Mouse (Mus musculus): Measurements from ENCODE around the gene Cdk12. TPM values are rescaled to one million over a fixed set of nuclear protein-coding genes. Genes with fewer than 3 reads are reported as not detected.

Gene Cdk12
- polyA plus RNA-seq, 1 experiment from 2014 or later, result 14.6 TPM

GRCm38 (mm10) chr11:98289873-98290272 lies 87.0 kb downstream of the Cdk12 start:
- Histone ChIP-seq H3K9ac (ENCODE audit: low read length) (no peak overlapping the region), H3K27me3 (ENCODE audit: control insufficient read depth, insufficient read depth, low read length) (0 out of 2 replicates have a peak, but pooled peaks cover 1% of the 10 kb centered on the region), H3K27ac (replicated peaks; ENCODE audit: low read depth, low read length) (no peak overlapping the region), H3K4me3 (ENCODE audit: low read depth, low read length) (no peak overlapping the region), H3K36me3 (ENCODE audit: control insufficient read depth, insufficient read depth, low read length) (no peaks in the 10 kb centered on the region), H3K4me1 (ENCODE audit: control insufficient read depth, insufficient read depth, low read length) (no peaks in the 10 kb centered on the region; the same call in 1 of the 2 replicates), H3K9me3 (ENCODE audit: control insufficient read depth, low read length) (no peaks in the 10 kb centered on the region), H3K4me2 (ENCODE audit: low read depth, severe bottlenecking) (no peak overlapping the region)
- ATAC-seq (ENCODE audit: insufficient number of reproducible peaks, low FRiP score, low TSS enrichment, low read depth), result no peak
- 30% methylated on average over 13 of the region's 13 CpGs for WGBS
- no peak for DNase-seq (ENCODE audit: low spot score)

GRCm38 (mm10) chr11:98290906-98291305 lies 88.0 kb downstream of the Cdk12 start:
- H3K9ac ChIP-seq (ENCODE audit: low read length), result no peak overlapping the region
- H3K36me3 ChIP-seq (ENCODE audit: control insufficient read depth, insufficient read depth, low read length), result no peaks in the 10 kb centered on the region
- peaks cover 6% of the 10 kb centered on the region; the same call in 1 of the 2 replicates for H3K4me1 ChIP-seq (ENCODE audit: control insufficient read depth, insufficient read depth, low read length)
- peaks cover 6% of the 10 kb centered on the region; the same call in 1 of the 2 replicates for H3K27me3 ChIP-seq (ENCODE audit: control insufficient read depth, insufficient read depth, low read length)
- H3K4me2 ChIP-seq (ENCODE audit: low read depth, severe bottlenecking), result no peak overlapping the region
- ATAC-seq (ENCODE audit: insufficient number of reproducible peaks, low FRiP score, low TSS enrichment, low read depth) (no peak), DNase-seq (ENCODE audit: low spot score) (no peak)
- no peak overlapping the region for H3K27ac ChIP-seq (replicated peaks; ENCODE audit: low read depth, low read length)
- no peaks in the 10 kb centered on the region for H3K9me3 ChIP-seq (ENCODE audit: control insufficient read depth, low read length)
- WGBS, result 56% methylated on average over 2 of the region's 2 CpGs
- no peak overlapping the region for H3K4me3 ChIP-seq (ENCODE audit: low read depth, low read length)

GRCm38 (mm10) chr11:98293070-98293469 lies 90.2 kb downstream of the Cdk12 start:
- Histone ChIP-seq H3K9ac (ENCODE audit: low read length) (no peak overlapping the region), H3K4me2 (ENCODE audit: low read depth, severe bottlenecking) (no peak overlapping the region), H3K36me3 (ENCODE audit: control insufficient read depth, insufficient read depth, low read length) (no peaks in the 10 kb centered on the region), H3K27me3 (ENCODE audit: control insufficient read depth, insufficient read depth, low read length) (peaks cover 23% of the 10 kb centered on the region; the same call in 1 of the 2 replicates), H3K9me3 (ENCODE audit: control insufficient read depth, low read length) (no peaks in the 10 kb centered on the region), H3K4me1 (ENCODE audit: control insufficient read depth, insufficient read depth, low read length) (peaks cover 8% of the 10 kb centered on the region), H3K27ac (replicated peaks; ENCODE audit: low read depth, low read length) (no peak overlapping the region), H3K4me3 (ENCODE audit: low read depth, low read length) (no peak overlapping the region)
- DNase-seq (ENCODE audit: low spot score), result no peak
- 38% methylated on average over 2 of the region's 2 CpGs for WGBS
- no peak for ATAC-seq (ENCODE audit: insufficient number of reproducible peaks, low FRiP score, low TSS enrichment, low read depth)

- peak; percentile 81 for DNase-seq (ENCODE audit: low spot score)
- ATAC-seq (ENCODE audit: insufficient number of reproducible peaks, low FRiP score, low TSS enrichment, low read depth), result peak; percentile 60; the same call in 1 of the 2 replicates
Observed at GRCm38 (mm10) chr11:98294188-98295012, 91.5 kb downstream of the Cdk12 start.

GRCm38 (mm10) chr11:98295013-98295585 lies 92.2 kb downstream of the Cdk12 start:
- DNase-seq (ENCODE audit: low spot score), result no peak
- peak overlapping the region; percentile 56 for H3K4me3 ChIP-seq (ENCODE audit: low read depth, low read length)
- WGBS, result 7% methylated on average over 9 of the region's 9 CpGs
- peak overlapping the region; percentile 81 for H3K4me2 ChIP-seq (ENCODE audit: low read depth, severe bottlenecking)
- peak overlapping the region; percentile 65 for H3K9ac ChIP-seq (ENCODE audit: low read length)
- H3K9me3 ChIP-seq (ENCODE audit: control insufficient read depth, low read length), result no peaks in the 10 kb centered on the region
- no peak overlapping the region for H3K27ac ChIP-seq (replicated peaks; ENCODE audit: low read depth, low read length)
- no peaks in the 10 kb centered on the region for H3K36me3 ChIP-seq (ENCODE audit: control insufficient read depth, insufficient read depth, low read length)
- no peak for ATAC-seq (ENCODE audit: insufficient number of reproducible peaks, low FRiP score, low TSS enrichment, low read depth)
- H3K4me1 ChIP-seq (ENCODE audit: control insufficient read depth, insufficient read depth, low read length), result peaks cover 8% of the 10 kb centered on the region
- peaks cover 32% of the 10 kb centered on the region for H3K27me3 ChIP-seq (ENCODE audit: control insufficient read depth, insufficient read depth, low read length)

More at GRCm38 (mm10) chr11:98294188-98295012, 91.5 kb downstream of the Cdk12 start:
- H3K36me3 ChIP-seq (ENCODE audit: control insufficient read depth, insufficient read depth, low read length), result no peaks in the 10 kb centered on the region
- H3K27ac ChIP-seq (replicated peaks; ENCODE audit: low read depth, low read length), result no peak overlapping the region
- peak overlapping the region; percentile 56 for H3K4me3 ChIP-seq (ENCODE audit: low read depth, low read length)
- H3K9ac ChIP-seq (ENCODE audit: low read length), result peak overlapping the region; percentile 65
- peak overlapping the region; percentile 81 for H3K4me2 ChIP-seq (ENCODE audit: low read depth, severe bottlenecking)
- peaks cover 8% of the 10 kb centered on the region for H3K4me1 ChIP-seq (ENCODE audit: control insufficient read depth, insufficient read depth, low read length)
- 2% methylated on average over 58 of the region's 58 CpGs for WGBS
- H3K27me3 ChIP-seq (ENCODE audit: control insufficient read depth, insufficient read depth, low read length), result peaks cover 32% of the 10 kb centered on the region
- H3K9me3 ChIP-seq (ENCODE audit: control insufficient read depth, low read length), result no peaks in the 10 kb centered on the region

GRCm38 (mm10) chr11:98296277-98296676 lies 93.4 kb downstream of the Cdk12 start:
- Histone ChIP-seq H3K27ac (replicated peaks; ENCODE audit: low read depth, low read length) (no peak overlapping the region), H3K4me1 (ENCODE audit: control insufficient read depth, insufficient read depth, low read length) (peaks cover 8% of the 10 kb centered on the region), H3K9me3 (ENCODE audit: control insufficient read depth, low read length) (no peaks in the 10 kb centered on the region), H3K9ac (ENCODE audit: low read length) (no peak overlapping the region), H3K4me3 (ENCODE audit: low read depth, low read length) (no peak overlapping the region), H3K27me3 (ENCODE audit: control insufficient read depth, insufficient read depth, low read length) (peaks cover 32% of the 10 kb centered on the region), H3K36me3 (ENCODE audit: control insufficient read depth, insufficient read depth, low read length) (no peaks in the 10 kb centered on the region), H3K4me2 (ENCODE audit: low read depth, severe bottlenecking) (no peak overlapping the region)
- ATAC-seq (ENCODE audit: insufficient number of reproducible peaks, low FRiP score, low TSS enrichment, low read depth) (no peak), DNase-seq (ENCODE audit: low spot score) (peak; percentile 67)
- WGBS, result 3% methylated on average over 5 of the region's 5 CpGs

GRCm38 (mm10) chr11:98296916-98297315 lies 94.1 kb downstream of the Cdk12 start:
- DNase-seq (ENCODE audit: low spot score), result no peak
- 60% methylated on average over 2 of the region's 2 CpGs for WGBS
- ATAC-seq (ENCODE audit: insufficient number of reproducible peaks, low FRiP score, low TSS enrichment, low read depth), result no peak
- H3K27me3 ChIP-seq (ENCODE audit: control insufficient read depth, insufficient read depth, low read length), result peaks cover 32% of the 10 kb centered on the region
- no peak overlapping the region for H3K27ac ChIP-seq (replicated peaks; ENCODE audit: low read depth, low read length)
- H3K4me1 ChIP-seq (ENCODE audit: control insufficient read depth, insufficient read depth, low read length), result peaks cover 8% of the 10 kb centered on the region
- H3K36me3 ChIP-seq (ENCODE audit: control insufficient read depth, insufficient read depth, low read length), result no peaks in the 10 kb centered on the region
- H3K4me3 ChIP-seq (ENCODE audit: low read depth, low read length), result no peak overlapping the region
- no peaks in the 10 kb centered on the region for H3K9me3 ChIP-seq (ENCODE audit: control insufficient read depth, low read length)
- no peak overlapping the region for H3K4me2 ChIP-seq (ENCODE audit: low read depth, severe bottlenecking)
- H3K9ac ChIP-seq (ENCODE audit: low read length), result no peak overlapping the region

GRCm38 (mm10) chr11:98297778-98298177 lies 94.9 kb downstream of the Cdk12 start:
- DNase-seq (ENCODE audit: low spot score), result no peak

More at GRCm38 (mm10) chr11:98297778-98298177, 94.9 kb downstream of the Cdk12 start:
- Histone ChIP-seq H3K36me3 (ENCODE audit: control insufficient read depth, insufficient read depth, low read length) (no peaks in the 10 kb centered on the region), H3K9ac (ENCODE audit: low read length) (no peak overlapping the region), H3K4me2 (ENCODE audit: low read depth, severe bottlenecking) (no peak overlapping the region), H3K4me1 (ENCODE audit: control insufficient read depth, insufficient read depth, low read length) (peaks cover 8% of the 10 kb centered on the region), H3K27ac (replicated peaks; ENCODE audit: low read depth, low read length) (no peak overlapping the region), H3K27me3 (ENCODE audit: control insufficient read depth, insufficient read depth, low read length) (peaks cover 32% of the 10 kb centered on the region), H3K4me3 (ENCODE audit: low read depth, low read length) (no peak overlapping the region), H3K9me3 (ENCODE audit: control insufficient read depth, low read length) (no peaks in the 10 kb centered on the region)
- 20% methylated on average over 7 of the region's 7 CpGs for WGBS
- no peak for ATAC-seq (ENCODE audit: insufficient number of reproducible peaks, low FRiP score, low TSS enrichment, low read depth)

All from limb, embryonic 11.5 days (tissue).